Mouse (Mus musculus) neutrophil, adult 59 days (primary cell): Measurements from ENCODE around the gene Schip1. TPM values are rescaled to one million over a fixed set of nuclear protein-coding genes. Genes with fewer than 3 reads are reported as not detected.

Source experiments
- total RNA-seq, 2 experiments: library from RNA; stranded (reverse); gene quantifications; 1 replicate in 1 of 2; 2 replicates in 1 of 2; pipeline ENCODE4 v1.2.4; 2023

Schip1 gene
- total RNA-seq = under 1 TPM; 0.22 to 0.79 TPM

GRCm38 (mm10) chr3:68064731-68065130, at the start of gene Schip1:
Gene Schip1 (plus strand): TSS chr3:68064802.

Other genes starting within 250 kb of the Schip1 start
- not detected for gene Iqcj, start 172.6 kb upstream of the Schip1 start, total RNA-seq
- gene Iqschfp, start 172.6 kb upstream of the Schip1 start, total RNA-seq = not detected